Mouse (Mus musculus) frontal cortex, postnatal 36 days (tissue): ENCODE measurements around the gene Hirip3.
A peak's percentile ranks its signal among the peaks of the same experiment; 100 is the strongest.

Source experiments
- DNase-seq, 2 experiments: peaks; one replicate each; pipeline ENCODE4 v3.0.0; 2022; ENCODE audit warnings: low spot score in 2 of 2

The Hirip3 gene

GRCm38 (mm10) chr7:126861429-126862130, at the start of gene Hirip3:
Gene Hirip3 (plus strand): TSS chr7:126861972.
- DNase-seq, result peak; percentile 96

DNA sequence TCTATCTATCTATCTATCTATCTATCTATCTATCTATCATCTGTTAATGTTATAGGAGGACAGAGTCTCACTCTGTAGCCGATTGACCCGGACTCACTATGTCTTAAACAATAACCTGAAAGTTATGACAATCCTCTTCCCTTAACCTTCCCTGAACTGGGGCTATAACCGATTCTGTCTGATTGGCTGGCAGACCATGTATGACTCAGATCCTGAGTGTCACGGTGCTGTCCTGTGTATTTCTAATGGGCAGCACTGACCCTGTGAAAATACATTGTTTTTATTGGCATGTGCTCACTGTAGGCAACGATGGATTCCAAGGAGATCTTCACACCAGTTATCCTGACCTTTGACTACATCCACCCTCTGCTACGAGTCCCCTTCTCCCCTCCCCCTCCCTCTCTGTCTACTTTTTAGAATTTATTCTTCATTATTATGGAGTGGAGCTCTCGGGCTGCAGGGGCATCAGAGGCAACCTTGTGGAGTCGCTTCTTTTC, 46.0 kb upstream of the Hirip3 start:
- no peak for DNase-seq

DNA sequence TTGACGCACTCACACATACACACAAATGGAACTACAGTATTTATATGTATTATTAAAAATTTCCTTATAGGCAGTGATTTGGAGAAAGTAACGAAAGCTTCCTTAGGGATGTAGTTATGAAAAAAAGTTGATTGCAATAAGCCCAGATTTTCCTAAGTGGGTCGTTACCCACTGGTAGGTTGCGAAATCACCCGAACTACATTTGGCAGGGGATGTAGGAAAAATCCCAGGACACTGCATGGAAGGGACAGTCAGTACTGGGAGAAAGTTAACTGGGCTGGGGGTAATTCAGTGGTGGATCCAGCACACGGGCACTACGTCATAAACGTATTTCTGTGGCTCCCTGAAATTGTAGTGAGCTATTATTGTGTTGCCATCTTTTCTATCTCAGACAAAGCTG, 45.3 kb upstream of the Hirip3 start:
- DNase-seq, result no peak

DNA sequence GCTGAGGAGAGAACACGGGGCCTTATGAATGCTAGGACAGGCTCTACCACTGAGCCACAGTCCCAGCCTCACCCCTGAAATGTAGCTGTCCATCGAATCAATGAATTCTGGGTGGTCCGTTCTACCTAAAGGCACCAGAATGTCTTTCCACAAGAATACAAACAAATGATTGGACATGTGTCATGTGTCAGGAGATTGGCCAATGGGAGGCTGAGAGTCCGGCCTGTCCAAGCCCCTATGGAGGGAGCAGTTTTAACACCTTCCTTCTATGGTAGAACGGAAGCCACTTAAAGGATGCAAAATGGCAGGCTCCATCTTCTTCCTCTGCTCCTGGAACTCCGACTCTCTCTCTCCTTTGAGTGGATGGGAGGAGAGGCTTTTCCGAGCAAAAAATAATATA, 44.2 kb upstream of the Hirip3 start:
- DNase-seq, result no peak

DNA sequence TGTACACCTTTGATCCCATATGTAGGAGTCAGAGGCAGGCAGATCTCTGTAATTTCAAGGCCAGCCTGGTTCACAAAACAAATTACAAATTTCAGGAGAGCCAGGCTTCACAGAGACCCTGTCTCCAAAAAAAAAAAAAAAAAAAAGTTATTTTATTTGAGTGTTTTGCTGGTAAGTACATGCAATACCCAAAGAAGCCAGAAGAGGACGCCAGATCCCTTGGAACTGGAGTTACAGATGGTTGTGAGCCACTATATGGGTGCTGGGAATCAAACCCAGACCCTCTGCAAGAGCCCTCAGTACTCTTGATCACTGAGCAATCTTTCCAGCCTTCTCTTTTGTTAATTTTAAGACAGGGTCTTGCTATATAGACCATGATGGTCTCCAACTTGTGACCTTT, 43.0 kb upstream of the Hirip3 start:
- no peak for DNase-seq

- peak; percentile 76 to 82 for DNase-seq
Measured at GRCm38 (mm10) chr7:126821835-126822511, 39.8 kb upstream of the Hirip3 start.

DNA sequence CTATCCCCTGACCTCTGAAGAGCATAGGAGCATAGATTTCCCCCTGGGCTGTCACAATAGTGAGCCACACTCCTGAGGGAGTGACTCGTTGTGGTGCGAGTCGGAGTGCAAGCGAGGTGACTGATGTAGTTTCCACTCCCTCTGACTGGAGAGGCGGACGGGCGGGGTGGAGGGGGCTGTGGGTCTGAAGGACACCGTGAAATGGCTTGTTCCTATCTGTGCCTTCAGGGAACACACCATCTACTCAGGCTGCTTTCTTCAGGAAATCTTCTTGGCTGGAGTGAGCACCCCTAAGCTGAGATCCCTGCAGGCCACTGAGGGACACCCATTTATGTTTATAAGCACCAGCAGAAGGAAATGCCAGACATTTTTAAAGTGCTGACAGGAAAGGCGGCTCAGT, 39.0 kb upstream of the Hirip3 start:
- peak in 1 of 2 experiments; percentile 36 for DNase-seq

DNA sequence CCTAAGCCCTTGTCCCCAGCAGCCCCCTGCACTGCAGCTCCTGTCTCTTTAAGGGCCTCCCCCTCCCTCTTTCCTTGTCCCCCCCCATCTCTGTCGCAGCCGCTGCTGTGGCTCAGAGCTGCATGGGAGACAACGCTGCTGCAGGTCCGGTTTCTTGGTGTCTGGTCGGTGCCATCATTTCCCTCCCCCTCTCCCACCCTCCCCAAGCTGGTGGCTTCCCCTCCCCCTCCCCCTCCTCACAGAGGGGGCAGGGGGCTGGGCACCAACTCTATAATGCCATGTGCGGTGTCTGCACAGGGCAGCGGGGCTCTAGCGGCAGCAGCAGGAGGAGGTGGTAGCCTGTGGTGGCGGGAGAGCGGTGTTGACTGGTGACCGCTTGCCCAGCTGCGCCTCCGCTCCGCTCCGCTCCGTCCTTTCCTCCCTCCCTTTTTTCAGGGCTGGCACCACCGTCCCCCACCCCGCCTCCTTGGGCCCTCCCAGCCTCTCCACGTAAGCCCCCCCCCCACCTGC, 38.5 kb upstream of the Hirip3 start:
- DNase-seq, result peak in 1 of 2 experiments; percentile 25

DNA sequence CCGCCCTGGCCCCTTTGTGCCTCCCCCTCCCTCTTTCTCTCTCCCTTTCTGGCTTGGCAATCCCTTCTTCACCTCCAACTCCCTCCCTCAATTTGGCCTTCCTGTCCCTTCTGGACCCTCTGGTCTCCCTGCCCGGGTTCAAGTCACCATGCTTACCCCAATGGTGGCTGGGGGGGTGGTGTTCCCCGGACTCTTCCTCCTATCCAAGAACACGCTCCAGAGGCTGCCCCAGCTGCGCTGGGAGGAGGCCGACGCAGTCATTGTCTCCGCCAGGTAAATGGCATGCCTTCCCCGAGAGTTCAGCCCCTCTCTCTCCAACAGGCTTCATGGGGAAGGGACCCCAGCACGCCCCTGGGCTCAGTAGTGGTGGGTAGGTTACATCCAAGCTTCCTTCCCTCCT, 37.8 kb upstream of the Hirip3 start:
- no peak for DNase-seq

DNA sequence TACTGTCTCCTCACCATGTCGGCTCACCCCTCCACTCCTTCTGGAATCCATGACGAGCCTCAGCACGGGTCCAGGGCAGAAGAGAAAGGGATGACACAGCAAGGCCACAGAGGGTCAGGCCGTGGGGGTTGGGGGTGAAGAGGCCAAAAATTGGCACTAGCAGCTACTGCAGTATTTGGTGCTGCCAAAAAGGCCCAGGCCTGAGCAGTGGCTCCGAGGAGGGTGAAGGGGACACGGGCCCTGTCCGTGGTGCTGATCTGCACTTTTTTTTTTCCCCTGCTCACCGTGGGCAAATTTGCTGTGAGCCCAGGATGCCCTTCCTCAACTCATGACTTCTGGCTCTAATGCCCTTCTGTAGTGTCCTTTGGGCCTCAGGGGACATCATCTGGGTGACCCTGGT, 36.4 kb upstream of the Hirip3 start:
- no peak for DNase-seq

DNA sequence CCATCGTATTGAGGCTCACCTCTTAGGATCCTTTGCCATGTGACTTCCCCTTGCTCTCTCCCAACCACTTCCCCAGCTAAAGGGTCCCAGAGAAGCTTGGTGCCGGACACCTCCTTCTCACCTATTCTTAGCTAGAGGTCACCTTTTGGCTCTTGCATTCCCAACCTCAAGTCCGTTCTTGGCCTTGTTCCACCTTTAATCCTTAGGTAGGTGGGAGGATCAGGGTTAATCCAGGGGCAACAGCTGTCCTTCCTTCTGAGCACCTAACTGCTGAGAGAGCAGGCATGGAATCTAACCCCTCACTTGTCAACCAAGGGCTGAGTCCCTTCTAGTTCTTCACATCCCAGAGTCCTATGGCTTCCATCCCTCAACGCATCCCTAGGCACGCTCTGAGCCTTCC, 35.8 kb upstream of the Hirip3 start:
- no peak for DNase-seq

DNA sequence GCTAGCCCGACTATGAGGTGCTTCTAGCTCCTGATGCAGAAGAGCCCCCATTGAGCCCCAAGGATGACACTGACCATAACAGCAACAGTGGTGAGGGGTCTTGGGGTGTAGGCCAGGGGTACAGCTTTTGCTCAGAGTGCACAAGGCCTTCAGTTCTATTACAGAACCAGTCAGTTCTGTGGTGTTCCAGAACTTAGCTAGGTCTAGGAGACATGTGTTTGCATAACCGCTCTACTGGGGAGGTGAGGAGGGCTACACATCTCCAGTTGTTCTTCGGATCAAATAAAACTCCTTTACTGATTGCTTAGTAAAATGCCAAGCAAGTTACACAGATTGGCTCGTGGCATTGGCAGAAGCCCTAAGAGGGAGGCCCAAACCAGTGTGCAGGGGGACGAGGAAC, 30.2 kb upstream of the Hirip3 start, which contains the start of gene 4930451I11Rik:
Gene 4930451I11Rik (minus strand): TSS at position 101 of the 400 bp plus-strand sequence.
- DNase-seq, result no peak

DNA sequence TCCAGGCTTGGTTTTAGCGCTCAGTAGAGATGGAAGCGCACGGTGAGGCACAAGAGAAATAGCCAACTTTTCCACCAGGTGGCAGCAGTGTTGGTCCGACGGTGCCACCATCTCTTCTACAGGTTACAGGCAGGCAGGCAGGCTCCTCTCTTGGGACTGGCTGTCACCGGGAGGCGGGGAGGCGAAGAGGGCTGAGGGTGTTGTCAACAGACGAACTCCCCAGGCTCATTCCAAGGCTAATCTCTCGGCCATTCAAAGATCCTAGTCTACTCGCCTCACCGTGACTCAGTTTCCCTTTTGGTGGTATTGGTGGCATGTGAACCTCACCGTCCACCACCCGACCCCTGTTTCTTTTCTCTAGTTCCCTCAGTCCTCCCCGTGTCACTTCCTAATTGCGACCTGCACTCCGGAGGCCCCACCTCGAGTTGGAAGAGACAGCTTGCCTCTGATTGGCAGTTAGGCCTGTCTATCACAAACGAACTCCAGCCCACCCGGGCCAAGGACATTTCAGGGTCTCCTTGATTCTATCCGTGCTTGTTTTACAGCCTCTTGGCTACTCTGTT, 29.7 kb upstream of the Hirip3 start:
- peak; percentile 70 to 84 for DNase-seq

GRCm38 (mm10) chr7:126833294-126833693, 28.5 kb upstream of the Hirip3 start:
- no peak for DNase-seq

- DNase-seq, result no peak
Measured at GRCm38 (mm10) chr7:126843276-126843675, 18.5 kb upstream of the Hirip3 start.

GRCm38 (mm10) chr7:126845516-126845915, 16.3 kb upstream of the Hirip3 start:
- DNase-seq, result no peak

DNA sequence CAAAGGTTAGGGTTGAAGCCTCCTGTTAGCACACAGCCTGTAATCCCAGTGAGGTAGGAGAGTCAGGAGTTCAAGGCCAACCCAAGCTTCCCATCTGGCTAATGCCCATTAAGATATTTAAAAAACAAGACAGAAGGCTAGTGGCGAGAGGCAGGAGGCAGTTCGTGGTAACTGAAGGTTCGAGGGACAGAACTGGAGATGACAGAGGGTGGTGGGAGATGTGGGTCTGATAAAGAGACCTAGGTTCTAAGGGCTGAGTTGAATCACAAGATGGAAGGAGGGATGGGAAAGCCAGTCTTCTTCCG, 14.7 kb upstream of the Hirip3 start, which contains the start of gene Doc2a:
Gene Doc2a (plus strand): TSS at position 301 of the 305 bp plus-strand sequence.
- no peak for DNase-seq

DNA sequence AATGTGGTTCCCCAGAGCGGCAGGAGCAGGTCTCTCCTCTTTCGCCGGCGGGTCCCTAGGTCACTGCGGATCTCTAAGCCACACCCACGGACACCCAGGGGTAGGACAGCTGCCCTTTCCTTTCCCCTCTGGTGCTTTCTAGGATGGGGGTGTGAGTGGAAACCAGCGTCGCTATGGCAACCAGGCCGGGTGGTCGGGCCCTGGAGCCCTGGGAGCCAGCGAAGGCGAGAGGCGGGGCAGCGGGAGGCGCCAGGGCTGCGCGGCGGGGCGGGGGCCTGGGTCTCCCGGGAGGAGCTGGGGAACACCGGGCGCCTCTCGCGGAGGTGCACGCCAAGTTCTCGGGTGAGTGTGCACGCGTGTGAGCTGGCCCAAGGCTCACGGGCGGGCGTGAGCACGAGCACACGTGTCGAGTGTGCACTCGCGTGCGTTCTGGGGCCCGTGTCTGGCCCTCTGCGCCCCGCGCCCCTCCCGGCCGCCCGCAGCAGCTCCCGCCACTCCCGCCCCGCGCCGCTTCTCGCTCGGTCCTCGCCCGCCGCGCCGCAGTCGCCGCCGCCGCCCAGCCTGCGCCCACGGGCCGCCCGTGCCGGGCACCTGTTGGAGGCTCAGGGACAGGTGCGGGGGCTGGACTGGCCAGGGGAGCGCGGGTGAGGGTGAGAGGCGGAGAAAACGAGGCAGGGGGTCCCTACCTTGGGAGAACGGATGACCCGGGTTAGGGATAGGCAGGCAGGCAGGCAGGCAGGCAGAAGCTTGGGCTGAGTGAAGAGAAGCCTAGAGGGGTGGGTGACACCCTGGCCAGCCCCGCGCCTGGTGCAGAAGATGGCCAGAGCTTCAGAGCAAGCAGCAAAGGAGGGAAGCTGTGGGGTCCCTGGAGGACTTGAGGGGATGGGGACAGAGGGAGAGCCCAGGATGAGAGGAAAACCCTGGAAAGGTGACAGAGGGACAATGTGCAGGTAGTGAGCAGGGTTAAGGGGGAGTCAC, 14.1 kb upstream of the Hirip3 start:
- DNase-seq, result no peak

GRCm38 (mm10) chr7:126848794-126849193, 13.0 kb upstream of the Hirip3 start:
- peak; percentile 54 to 63 for DNase-seq

DNA sequence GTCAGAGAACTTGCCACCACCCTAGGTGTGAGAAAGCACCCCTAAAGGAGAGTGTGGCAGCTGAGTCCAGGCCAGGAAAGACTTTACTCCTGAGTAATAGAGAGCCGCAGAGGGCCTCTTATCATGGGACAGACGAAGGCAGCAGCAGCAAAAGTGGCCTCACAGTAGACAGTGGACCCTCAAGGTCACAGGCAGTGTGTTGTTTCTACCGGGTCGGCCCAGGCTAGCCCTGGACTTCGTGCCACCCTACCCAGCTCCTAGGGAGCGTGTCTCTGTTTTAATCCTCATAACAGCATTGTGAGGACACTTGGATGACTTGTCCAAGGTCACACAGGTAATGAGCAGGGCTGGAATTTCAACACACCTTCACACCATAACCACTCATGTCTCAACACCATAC, 11.6 kb upstream of the Hirip3 start:
- no peak for DNase-seq

DNA sequence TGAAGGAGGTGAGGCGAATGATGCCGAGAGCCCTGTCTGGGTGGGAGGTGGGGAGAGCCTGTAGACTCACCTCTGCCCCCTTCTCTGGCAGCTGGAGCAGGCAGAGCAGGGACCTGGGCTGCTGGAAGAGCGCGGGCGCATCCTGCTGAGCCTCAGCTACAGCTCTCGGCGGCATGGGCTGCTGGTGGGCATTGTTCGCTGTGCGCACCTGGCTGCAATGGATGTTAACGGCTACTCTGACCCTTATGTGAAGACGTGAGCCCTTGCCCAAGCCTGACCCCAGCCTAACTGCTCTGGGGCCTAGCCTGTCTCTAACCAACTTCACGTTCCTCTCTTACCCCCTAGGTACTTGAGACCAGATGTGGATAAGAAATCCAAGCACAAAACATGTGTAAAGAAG, 10.6 kb upstream of the Hirip3 start:
- DNase-seq, result no peak

- no peak for DNase-seq
Measured at GRCm38 (mm10) chr7:126853454-126853853, 8.3 kb upstream of the Hirip3 start.
